Mouse (Mus musculus) c-Kit-positive CD71-positive TER-119-negative erythroid progenitor cells, embryonic 14.5 days (primary cell): ENCODE data around the gene Slc7a15.

ENCODE experiments used
- DNase-seq: peaks from one replicate; pipeline ENCODE4 v3.0.0-alpha.2; 2013; ENCODE audit warnings: low read depth

Gene Slc7a15

GRCm38 (mm10) chr12:8506954-8507707 lies 91.7 kb downstream of the Slc7a15 start:
- no peak for DNase-seq

- no peak for DNase-seq
These were observed 94.7 kb downstream of the Slc7a15 start for GRCm38 (mm10) chr12:8504131-8504530.

- peak; percentile 63 for DNase-seq
These were observed 96.3 kb downstream of the Slc7a15 start for GRCm38 (mm10) chr12:8502546-8502945.

GRCm38 (mm10) chr12:8501571-8502305 lies 97.1 kb downstream of the Slc7a15 start:
- no peak for DNase-seq

GRCm38 (mm10) chr12:8500597-8501570 lies 98.0 kb downstream of the Slc7a15 start:
- DNase-seq = no peak

DNA sequence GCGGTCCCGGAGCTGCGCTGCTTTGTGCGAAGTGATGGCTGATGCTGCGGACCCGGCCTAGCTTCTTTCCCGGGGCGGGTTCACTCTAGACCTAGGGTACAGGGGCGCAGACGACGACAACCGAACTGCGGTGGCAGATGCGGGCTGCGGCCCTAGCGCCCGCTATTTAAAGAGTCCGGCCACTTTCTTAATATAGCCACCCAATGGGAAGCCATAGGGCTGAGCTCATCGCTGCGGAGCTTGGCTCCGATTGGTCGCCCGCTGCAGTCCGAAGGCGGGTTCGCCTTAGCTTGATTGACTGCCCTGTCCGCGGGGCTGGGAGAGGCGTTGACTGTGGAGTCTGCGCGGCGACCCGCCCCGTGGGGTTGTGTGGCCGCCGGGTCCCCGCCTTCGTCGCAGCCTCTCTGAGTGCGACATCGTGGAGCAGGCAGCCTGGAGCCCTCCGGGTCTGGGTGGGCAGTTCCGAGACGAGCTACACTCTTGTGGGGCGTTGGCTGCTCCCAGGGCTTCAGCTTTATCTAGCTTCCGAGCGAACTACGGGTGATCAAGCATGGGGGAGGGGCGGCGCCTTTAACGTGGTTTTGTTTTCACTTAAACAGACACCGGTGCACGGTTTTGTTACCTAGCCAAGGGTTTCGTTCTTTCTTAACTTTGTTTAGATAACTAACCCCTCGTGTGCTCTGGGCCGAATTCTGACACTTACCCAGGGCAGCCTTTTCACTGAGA lies 98.8 kb downstream of the Slc7a15 start, which contains the start of gene Rhob:
Rhob (minus strand) TSS at position 139 of the 726 bp plus-strand sequence.
- DNase-seq = peak; percentile 79

DNA sequence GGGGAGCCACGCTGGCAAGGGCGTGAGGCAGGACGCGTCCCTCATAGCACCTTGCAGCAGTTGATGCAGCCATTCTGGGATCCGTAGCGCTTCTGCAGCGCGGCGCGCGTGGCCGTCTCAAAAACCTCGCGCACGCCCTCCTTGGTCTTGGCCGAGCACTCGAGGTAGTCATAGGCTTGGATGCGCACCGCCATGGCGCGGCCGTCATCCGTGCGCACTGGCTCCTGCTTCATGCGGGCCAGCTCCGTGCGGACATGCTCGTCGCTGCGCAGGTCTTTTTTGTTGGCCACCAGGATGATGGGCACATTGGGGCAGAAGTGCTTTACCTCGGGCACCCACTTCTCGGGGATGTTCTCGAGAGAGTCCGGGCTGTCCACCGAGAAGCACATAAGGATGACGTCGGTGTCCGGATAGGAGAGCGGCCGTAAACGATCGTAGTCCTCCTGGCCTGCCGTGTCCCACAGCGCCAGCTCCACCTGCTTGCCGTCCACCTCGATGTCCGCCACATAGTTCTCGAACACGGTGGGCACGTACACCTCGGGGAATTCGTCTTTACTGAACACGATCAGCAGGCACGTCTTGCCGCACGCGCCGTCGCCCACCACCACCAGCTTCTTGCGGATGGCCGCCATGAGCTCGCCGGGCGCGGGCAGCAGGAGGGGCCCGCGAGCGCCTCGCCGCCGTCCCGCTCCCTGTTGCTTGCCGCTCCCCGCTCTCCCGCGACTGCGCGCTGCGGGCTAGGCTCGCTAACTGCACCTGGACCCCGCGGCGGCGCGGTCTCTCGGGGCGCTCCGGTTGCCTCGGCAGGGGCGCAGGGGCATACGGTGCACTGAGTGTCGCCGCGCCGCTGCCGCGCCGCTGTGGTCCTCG lies 99.6 kb downstream of the Slc7a15 start:
- no peak for DNase-seq

DNA sequence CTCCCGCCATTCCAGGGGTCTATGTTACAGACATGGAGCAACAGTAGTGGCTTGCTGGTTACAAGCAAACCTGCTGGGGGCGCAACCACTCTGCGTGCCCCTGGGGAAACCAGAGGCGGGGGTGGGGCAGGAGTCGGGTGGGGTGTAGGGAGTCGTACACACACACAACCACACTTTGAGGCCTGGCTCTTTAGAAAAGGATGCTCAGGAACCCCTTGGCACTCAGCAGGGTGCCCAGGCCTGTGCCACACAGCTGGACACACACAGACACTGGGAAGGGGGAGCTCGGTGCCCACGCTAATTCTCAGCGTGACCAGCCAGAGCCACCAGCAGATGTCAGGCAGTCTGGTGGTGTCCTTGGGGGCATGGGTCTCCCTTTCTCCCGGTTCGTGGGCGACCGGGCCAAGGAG lies 100.3 kb downstream of the Slc7a15 start:
- DNase-seq = no peak

- DNase-seq = no peak
These were observed 100.7 kb downstream of the Slc7a15 start for GRCm38 (mm10) chr12:8498148-8498571.

GRCm38 (mm10) chr12:8497314-8497706 lies 101.6 kb downstream of the Slc7a15 start:
- no peak for DNase-seq

DNA sequence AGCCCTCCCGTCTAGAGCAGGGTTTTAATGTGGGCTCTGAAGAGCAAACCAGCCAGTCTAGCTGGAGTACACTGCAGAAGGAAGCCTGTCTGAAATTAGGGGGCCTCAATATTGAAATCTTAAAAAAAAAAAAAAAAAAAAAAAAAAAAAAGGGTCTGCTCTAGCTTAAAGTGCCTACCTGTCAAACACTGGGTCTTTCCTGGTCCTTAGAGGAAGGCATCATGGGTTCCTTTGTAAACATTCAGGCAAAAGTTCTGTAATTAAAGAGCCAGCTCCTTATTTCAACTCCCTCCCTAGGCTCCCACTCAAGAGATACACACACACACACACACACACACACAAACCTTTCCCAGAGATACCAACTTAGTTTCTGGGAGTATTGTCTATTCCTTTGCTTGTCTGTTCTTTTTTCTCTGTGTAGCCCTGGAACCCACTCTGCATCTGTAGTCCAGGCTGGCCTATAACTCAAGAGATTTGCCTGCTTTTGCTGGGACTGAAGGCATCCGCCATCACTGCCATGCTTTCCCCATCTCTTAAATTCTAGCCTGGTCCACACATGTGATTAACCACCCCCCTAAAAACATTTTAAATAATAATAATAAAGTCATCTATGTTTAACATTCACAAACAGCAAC lies 102.1 kb downstream of the Slc7a15 start:
- DNase-seq = no peak

GRCm38 (mm10) chr12:8495881-8496678 lies 102.8 kb downstream of the Slc7a15 start:
- no peak for DNase-seq

- no peak for DNase-seq
These were observed 104.2 kb downstream of the Slc7a15 start for GRCm38 (mm10) chr12:8494675-8495074.

DNA sequence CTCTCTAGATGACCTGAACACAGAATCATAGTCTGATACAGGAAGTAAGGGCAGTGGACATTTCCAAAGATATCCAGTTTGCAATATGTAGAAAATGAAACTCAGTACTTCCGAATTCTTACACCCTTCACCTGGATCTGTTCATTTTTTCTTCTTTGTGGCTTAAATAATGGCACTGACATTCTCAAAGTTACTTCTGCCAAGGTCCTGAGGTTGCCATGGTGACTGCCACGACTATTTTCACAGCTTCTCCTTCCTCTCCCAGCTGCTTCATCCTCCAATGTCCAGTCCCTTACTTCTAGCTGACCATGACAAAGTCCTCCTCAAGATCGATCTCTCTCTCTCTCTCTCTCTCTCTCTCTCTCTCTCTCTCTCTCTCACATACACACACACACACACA lies 105.5 kb downstream of the Slc7a15 start:
- no peak for DNase-seq

DNA sequence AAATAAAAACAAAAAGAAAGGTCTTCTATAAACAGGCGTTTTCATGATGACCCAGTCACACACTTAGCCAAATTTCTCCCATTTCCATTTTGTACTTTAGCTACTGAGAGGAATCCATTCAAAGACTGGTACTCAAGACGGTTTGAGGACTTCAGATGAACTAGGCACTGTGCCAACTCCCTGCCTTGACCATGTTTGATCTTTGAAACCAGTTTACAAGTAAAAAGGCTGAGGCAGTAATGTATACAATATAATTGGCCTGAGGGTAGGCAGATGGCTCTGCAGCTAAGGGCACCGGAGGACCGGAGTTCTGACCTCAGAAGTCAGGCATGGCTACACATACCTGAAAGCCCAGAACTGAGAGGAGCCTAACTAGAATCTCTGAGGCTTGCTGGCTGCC lies 109.8 kb downstream of the Slc7a15 start:
- no peak for DNase-seq

- no peak for DNase-seq
These were observed 110.2 kb downstream of the Slc7a15 start for GRCm38 (mm10) chr12:8488652-8488980.

DNA sequence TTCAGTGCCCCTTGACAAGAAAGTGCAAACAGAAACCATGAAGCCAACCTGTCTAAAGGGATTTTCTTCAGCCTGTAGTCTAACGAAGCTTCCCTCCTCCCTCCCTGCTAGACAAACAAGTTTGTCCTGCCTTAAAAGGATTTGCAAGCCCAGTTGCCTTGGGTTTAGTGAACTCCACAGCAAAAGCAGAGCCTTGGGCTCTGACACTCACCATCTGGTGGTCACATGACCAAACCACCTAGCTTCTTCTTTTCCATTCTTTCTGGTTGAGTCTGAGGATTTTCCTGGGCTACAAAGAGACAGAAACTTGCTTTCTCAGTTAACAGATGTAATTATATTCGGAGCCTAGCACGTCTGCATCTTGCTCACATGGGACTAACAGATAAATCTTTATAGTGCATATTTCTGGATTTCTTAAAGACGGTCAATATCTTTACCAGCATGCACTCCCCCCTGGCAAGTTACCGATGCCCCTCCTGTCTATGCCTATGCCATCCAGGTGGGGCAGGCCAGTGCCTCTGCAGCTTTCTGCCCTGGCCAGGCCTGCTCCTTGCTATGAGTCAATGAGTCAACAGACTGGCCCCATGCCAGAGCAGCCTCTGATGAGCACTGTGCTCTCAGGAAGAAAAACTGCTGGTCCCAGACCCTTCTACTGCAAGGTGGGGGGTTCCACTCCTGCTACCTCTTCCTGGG lies 110.8 kb downstream of the Slc7a15 start:
- DNase-seq = no peak

GRCm38 (mm10) chr12:8487281-8487680 lies 111.6 kb downstream of the Slc7a15 start:
- DNase-seq = no peak

- no peak for DNase-seq
These were observed 113.6 kb downstream of the Slc7a15 start for GRCm38 (mm10) chr12:8485247-8485646.
